Mouse (Mus musculus) liver, postnatal 0 days (tissue): Measurements from ENCODE around the gene Fam131a.

Experiments
- CTCF ChIP-seq: sonication (generic); IDR thresholded peaks from 2 replicates; pipeline ENCODE4 v1.5.1; 2016; ENCODE audit warnings: antibody characterized with exemption, low read depth
- EP300 ChIP-seq: IDR thresholded peaks from 2 replicates; pipeline ENCODE4 v1.6.1; 2016; ENCODE audit warnings: antibody characterized with exemption, low read depth, mild to moderate bottlenecking

GRCm38 (mm10) chr16:20672500-20672902 lies 20.5 kb upstream of the Fam131a start:
- TF ChIP-seq CTCF, result no peak
- no peak for TF ChIP-seq EP300
